Mouse (Mus musculus): Measurements from ENCODE around the gene Hyls1.
"Not testable (repeated sequence)": the region's sequence is repeated elsewhere in the genome, so short reads cannot be mapped to it uniquely, and the experiment has no call there.

The Hyls1 gene

GRCm38 (mm10) chr9:35569571-35570534 is at the start of gene Hyls1, which contains the start of gene Pate2:
TSS of gene Hyls1 (minus strand) at chr9:35570398.
TSS of gene Pate2 (plus strand) at chr9:35570284.
- peak; percentile 95 for DNase-seq

DNA sequence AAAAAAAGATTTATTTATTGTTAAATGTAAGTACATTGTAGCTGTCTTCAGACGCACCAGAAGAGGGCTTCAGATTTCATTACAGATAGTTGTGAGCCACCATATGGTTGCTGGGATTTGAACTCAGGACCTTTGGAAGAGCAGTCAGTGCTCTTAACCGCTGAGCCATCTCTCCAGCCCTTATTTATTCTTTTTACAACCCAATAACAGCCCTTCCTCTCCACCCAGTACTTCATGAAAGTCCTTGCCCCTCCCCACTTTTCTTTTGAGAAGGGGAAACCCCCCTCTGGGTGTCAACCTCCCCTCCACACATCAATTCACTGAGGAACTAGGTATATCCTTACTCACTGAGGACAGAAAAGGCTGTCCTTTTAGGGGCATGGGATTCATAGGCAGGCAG is 46.6 kb upstream of the Hyls1 start:
- DNase-seq, result not testable (repeated sequence)

DNA sequence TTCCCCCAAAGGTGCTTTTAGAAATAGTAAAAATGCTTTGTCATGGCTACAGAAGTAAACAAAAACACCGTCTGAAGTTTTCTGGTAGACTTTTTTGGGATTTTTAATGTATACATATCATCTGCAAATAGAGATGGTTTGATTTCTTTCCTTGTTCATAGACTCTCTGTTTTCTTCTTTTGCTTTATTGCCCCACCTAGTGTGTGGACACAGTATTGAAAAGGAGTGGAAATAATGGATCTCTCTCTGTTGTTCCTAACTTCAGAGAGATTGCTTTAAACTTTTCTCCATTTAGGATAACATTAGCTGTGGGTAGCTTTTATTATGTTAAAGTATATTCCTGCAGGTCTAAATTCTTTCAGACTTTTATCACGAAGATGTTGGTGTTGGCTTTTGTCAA is 43.8 kb upstream of the Hyls1 start:
- no peak for DNase-seq

DNA sequence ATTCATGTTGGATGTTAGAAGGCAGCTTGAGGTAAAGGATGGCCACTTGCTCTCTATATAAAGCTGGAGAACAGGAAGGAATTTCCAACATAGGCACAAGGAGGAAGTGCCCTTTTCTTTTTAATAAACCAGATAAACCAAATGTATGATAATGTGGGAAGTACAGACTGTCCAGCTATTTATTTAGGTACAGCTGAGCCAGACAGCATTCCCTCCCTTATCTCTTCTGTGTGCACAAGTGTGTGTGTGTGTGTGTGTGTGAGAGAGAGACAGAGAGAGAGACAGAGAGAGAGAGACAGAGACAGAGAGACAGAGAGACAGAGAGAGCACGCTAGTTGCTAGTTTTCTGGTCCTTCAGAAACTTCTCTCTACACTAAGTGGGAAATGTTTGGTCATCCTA is 41.6 kb upstream of the Hyls1 start, which contains the start of gene Pate4:
Pate4 (minus strand) TSS at position 101 of the 400 bp plus-strand sequence.
- no peak for DNase-seq

DNA sequence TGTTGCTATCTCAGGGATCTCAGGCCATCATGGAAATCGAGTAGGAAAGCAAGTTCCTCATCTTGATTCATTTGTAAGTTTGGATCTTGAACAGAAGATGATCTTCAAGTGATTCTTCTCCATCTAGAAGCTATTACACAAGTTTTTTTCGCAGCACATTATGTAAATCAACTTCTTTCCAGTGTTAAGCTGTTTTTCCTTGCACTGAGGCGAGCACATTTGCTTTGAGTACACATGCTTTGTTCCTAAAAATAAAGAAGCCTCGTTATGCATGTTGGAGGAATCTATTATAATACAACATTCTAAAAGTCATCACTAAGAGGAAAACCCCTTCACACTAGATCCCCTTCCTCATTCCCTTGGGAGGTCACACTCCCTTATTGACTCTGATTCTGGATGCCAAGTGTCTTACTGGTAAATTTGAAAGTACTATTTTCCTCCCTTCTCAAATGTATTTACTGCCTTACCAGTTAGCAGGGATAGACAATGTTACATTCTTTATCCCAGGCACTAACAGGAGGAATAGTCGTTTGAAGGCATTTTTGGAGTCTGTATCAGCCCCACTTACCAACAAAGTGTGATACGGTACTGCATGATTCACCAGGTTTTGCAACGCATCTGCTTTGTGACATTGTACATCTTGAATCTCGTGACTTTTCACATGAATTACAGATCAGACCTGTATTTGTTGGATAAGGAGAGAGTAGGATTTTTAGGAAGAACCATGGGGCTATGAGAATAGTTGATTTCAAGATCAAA is 37.6 kb upstream of the Hyls1 start:
- no peak for DNase-seq

DNA sequence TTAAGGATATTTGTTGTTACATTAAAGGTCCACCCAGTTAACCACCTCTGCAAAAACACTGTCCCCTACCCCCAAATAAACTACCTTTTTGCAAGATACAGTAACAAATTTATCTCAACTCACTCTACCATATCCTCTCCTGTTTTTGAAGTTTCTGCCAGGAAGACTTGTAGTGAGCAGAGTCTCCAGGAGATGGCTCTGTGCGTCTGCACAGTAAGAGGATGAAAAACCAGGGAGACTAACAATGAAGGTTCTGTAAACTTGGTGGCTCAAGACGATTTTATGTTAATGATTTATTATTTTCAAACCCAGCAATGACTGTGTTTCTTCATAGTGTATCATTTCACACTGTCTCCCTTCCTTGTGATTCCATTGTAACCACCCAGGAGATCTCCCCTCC is 22.7 kb upstream of the Hyls1 start:
- peak; percentile 20 for DNase-seq

DNA sequence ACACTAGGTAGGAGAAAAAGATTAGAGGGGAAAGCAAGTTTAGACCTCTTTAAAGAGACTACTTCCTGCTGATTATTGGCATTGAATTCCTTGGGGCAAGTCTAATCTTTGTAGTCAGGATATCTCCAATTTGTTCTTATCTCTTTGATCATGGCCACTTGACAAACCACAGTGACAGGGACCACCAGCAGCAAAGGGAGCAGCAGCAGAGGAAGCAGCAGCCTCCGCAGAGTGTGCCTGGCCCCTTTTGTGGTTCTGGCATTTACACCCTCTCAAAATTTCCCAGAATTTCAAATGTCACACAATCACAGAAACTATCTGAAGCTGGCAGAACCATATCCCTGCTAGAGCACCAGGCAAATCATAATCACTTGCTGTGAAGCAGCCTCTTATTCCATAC is 17.5 kb upstream of the Hyls1 start:
- no peak for DNase-seq

DNA sequence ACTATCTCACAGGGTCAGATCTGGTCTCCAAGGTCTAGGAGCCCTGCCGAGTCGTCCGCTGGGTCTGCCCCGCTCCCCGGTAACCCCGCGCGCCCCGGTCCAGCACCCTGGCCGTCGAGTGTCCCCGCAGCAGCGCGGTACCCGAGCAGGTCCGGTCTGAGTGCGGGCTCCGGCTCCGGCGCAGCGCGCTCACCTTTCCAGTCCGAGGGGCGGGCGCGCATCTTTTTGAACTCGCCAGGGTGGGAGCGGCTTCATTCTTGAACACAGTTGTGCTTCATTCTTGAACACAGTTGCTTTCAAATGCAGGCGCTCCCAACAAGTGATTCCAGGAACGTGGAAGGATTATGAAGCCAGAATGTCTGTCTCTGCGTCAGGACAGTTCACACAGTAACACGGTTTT is 4.2 kb upstream of the Hyls1 start:
- DNase-seq, result peak; percentile 19

DNA sequence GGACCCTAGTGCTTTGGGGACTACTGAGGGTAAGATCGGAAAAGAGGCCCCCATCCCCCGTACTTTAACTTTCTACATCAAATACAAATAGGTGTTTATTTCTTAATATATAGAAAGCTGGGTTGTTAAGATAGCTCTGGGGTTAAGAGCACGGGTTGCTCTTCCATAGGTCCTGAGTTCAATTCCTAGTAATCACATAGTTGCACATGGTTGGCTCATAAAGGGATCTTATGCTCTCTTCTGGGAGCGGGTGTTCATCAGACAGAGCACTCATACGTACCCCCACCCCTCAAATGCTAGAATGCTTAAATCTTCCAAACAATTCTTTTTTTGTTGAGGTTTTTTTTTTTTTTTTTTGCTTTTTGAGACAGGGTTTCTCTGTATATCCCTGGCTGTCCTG is 465 bp upstream of the Hyls1 start:
- no peak for DNase-seq

DNA sequence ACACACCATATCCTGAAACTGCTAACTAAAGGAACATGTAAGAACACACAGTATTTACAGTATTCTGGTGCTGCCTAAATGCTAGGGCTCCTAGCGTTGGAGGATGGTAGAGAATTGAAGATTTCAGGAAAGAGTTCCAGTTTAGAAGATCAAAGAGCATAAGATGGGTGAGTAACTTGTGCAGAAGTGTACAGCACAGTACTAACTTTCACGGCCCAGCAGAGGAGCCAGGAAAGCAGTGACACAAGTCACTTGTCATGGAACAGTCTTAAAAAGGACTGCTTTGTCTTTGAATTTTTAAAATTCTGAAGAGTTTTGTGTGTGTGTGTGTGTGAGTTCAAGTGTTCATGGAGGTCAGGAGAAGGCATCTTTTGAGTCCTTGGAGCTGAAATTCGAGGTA is 2.2 kb downstream of the Hyls1 start:
- no peak for DNase-seq

DNA sequence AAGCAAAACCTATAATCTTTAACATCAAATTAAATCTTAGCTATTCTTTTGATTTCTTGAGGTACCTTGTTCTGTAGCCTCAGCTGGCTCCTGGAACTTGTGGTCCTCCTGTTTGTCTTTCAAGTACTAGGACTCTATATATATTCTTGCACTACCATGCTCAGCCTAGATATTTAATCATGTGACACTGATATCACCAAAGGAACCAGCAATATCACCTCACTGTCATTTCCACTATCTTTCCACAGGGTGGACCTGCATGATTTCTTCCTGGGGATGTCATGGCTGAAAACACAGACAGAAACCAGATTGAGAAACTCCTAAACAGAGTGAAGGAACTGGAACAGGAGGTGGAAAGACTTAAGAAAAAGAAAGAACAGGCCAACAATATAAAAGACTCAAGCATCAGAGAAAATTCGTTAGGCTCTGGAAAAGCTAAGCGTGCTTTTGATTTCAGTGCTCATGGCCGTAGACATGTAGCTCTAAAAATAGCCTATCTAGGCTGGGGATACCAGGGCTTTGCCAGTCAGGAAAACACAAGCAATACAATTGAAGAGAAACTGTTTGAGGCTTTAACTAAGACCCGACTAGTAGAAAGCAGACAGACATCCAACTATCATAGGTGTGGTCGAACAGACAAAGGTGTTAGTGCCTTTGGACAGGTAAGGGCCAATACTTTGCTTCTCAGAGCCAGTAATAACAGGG is 5.5 kb downstream of the Hyls1 start:
- no peak for DNase-seq

DNA sequence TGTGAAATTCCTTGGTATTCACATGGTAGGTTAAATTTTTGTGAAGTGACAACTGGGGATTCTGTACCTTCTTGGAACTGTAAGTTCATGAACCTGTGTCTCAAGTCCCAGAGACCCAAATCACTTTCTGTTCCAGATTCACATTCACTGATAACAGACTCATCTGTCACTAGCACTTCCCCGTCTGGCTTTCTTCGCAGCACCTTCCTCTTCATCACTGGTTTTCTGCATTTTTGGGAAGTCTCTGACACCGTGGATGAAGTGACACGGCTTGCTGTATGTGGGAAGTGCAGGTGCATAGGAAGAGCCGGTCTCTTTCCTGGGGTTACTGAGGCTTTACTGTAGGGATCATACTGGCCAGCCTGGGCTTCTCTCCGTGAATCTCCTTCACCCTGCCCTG is 8.6 kb downstream of the Hyls1 start:
- no peak for DNase-seq

DNA sequence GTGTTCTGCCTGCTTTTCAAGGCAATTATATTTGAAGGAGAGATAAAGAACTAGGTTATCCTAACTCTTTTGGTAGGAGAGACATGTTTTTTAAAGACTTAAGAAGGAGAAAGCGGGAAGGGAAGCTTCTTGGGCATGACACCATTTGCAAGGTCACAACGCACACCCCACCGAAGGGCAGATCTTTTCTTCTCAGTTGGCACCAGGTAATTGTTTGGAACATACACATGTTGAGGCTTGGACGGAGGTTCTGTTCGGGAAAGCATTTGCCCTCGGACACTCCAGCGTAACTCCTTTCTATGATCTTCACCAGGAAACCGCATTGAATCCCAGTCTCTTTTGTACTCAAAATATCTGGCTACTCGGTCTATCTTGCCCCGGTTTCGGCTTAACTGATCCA is 9.1 kb downstream of the Hyls1 start:
- DNase-seq, result no peak

DNA sequence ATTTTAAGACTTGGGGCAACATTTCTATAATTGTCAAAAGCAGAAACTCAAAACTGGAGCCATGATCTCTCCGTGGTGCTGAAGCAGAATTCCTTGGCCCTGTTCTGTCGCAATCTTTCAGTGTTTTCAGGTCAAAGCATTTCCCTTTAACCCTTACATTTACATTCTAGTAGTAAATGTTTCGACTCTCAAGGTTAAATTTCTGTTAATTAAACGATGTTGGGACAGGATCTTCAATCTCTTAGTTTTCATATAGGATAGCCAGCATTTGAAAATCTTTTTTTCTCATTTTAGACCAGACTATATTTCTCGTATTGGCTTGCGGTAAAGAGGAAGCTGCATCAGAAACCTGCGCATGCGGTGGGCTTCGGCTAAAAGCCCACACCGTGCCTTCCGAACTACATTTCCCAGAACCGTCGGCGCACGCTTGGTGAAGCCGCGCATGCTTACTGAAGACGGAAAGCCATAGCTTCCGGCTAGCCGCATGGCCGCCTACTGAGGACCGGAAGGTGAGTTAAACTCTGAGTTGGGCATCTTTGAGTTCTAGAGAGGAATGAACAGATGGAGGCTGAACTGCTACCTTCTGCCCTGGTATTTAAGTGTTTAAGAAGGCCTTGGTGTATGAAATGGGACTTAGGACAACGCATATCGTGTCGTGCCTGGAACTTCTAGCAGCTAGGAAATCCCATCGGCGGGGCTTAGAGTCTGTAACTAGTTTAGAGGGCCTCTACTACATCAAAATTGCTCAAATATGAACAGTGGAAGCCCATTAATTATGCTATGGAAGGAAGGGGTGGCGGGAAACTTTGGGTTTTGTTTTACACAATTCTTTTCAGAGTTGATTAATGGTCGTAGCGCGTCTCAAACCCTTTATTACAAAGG is 10.9 kb downstream of the Hyls1 start:
- DNase-seq, result peak; percentile 85

- DNase-seq, result peak; percentile 66
Observed at GRCm38 (mm10) chr9:35558257-35559008, 11.8 kb downstream of the Hyls1 start, which contains the start of the genes Ddx25 and Pus3. TSS of gene Ddx25 (minus strand) at chr9:35558528. TSS of gene Pus3 (plus strand) at chr9:35558595.

DNA sequence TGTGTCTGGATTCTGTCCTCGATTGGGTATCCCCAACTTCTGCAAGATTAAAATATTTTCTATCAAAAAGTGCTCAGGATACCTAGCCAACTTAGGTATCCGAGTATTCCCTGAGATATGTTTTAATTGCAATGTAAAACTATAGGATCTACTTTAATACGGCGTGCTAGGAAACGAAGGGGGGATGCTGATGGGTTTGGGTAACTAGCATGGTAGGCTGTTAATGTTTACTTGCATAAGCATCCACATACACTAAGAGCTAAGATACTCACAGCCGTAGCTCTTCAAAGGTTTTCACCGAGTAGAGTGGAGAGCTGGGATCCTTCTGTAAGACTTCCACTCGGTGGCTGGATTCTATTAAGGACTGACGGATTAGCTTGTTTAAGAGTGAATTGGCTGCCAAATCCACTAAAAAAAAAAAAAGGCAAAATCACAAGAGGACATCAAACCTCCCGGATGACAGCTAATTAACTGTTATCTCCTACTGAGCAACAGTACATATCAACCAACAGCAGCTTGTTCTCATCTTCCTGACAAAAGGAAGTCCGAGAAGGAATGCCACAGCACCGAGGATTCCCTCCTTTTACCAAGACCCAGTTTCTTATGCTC is 13.6 kb downstream of the Hyls1 start:
- no peak for DNase-seq

DNA sequence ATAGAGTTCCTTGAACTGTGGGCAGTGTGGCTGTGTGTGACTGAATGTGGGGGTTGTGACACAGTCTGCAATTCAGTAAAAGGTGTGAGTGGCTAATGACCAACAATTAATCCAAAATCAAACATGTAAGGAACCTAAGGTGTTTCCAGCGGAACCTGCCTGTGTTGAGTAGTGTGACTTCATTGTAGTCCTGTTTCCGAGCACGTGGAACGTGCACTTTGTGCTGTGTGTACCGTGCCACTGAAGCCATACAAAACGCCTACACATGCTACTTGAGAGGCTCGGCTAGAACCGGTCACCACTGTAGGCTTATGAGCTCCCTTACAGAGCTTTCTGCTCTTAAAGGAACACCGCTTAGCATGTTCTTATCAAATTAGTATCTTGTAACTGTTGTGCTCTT is 21.7 kb downstream of the Hyls1 start:
- DNase-seq, result no peak

DNA sequence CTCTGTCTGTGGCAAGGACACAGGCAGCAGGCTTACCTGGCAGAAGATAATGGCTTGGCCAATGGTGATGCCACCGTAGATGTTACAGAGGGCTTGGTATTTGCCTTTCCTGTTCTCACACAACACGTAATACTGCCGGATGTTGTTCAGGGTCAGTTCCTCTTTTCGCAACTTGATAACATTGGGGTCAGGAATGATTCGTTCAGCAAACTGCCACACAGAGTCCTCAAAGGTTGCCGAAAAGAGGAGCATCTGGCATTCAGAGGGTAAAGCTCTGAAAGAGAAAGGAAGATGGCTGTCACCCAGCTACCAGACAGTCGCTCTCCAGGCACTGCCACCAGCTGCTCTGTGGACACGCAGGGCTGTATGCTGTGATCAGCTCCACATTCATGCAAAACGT is 23.5 kb downstream of the Hyls1 start:
- peak; percentile 36 for DNase-seq

GRCm38 (mm10) chr9:35545704-35546103 is 24.5 kb downstream of the Hyls1 start:
- peak; percentile 4 for DNase-seq

GRCm38 (mm10) chr9:35544666-35545065 is 25.5 kb downstream of the Hyls1 start:
- no peak for DNase-seq

Measured in thymus, postnatal 4 days (tissue).